Mouse (Mus musculus) heart, embryonic 11.5 days (tissue): ENCODE measurements around the gene Fbrsl1. TPM values are rescaled to one million over a fixed set of nuclear protein-coding genes. Genes with fewer than 3 reads are reported as not detected.

ENCODE experiments used
- ATAC-seq: fragments of 200-750 bp; cut with Nextera tagmentation; replicated peaks from 2 replicates; pipeline ENCODE4 v1.8.0; 2017; ENCODE audit warnings: moderate library complexity; ENCODE audit not compliant: insufficient number of reproducible peaks, low FRiP score, low TSS enrichment
- H3K27ac ChIP-seq: fragments of 300-500 bp; sonication (generic); 2 replicates; pipeline ENCODE4 v1.5.1; 2014; ENCODE audit warnings: mild to moderate bottlenecking, low read depth, low read length
- H3K27me3 ChIP-seq: fragments of 300-500 bp; sonication (generic); 2 replicates; pipeline ENCODE4 v1.6.1; 2014; ENCODE audit warnings: mild to moderate bottlenecking, low read length, mixed read lengths; ENCODE audit not compliant: control insufficient read depth, insufficient read depth
- H3K36me3 ChIP-seq: fragments of 300-500 bp; sonication (generic); 2 replicates; pipeline ENCODE4 v1.6.1; 2014; ENCODE audit warnings: mild to moderate bottlenecking, low read length, moderate library complexity, mixed read lengths; ENCODE audit not compliant: control insufficient read depth, insufficient read depth
- H3K4me1 ChIP-seq: fragments of 300-500 bp; sonication (generic); 2 replicates; pipeline ENCODE4 v1.6.1; 2014; ENCODE audit warnings: low read length; ENCODE audit not compliant: control insufficient read depth, insufficient read depth
- H3K4me2 ChIP-seq: fragments of 300-500 bp; sonication (generic); 2 replicates; pipeline ENCODE4 v1.6.1; 2014; ENCODE audit warnings: mild to moderate bottlenecking, moderate library complexity
- H3K4me3 ChIP-seq: fragments of 300-500 bp; sonication (generic); 2 replicates; pipeline ENCODE4 v1.5.1; 2014; ENCODE audit warnings: low read depth, low read length
- H3K9ac ChIP-seq: fragments of 300-500 bp; sonication (generic); 2 replicates; pipeline ENCODE4 v1.6.1; 2014; ENCODE audit warnings: mild to moderate bottlenecking, low read depth, low read length, moderate library complexity
- H3K9me3 ChIP-seq: fragments of 300-500 bp; sonication (generic); replicated peaks from 2 replicates; pipeline ENCODE4 v1.6.1; 2016; ENCODE audit warnings: low read length; ENCODE audit not compliant: control insufficient read depth
- WGBS: fragments of 180-500 bp; shearing (Covaris S2); extraction: QIAGEN DNeasy Blood & Tissue Kit; methylation state at CpG from one replicate; pipeline ENCODE4 v1.1.7; 2014; ENCODE audit not compliant: insufficient replicate concordance; 5-methylcytosine and 5-hydroxymethylcytosine counted together
- polyA plus RNA-seq: library from polyadenylated mRNA; unstranded; fragments of >200 nt; fragmentation: Nextera tagmentation; extraction: Ambion mirVana; gene quantifications from 2 replicates; pipeline ENCODE4 v1.2.1, GENCODE M21; 2014

Fbrsl1 gene
- polyA plus RNA-seq, 1 experiment from 2014 or later, result 8.1 TPM

GRCm38 (mm10) chr5:110379823-110380222 is 68.5 kb downstream of the Fbrsl1 start:
- Histone ChIP-seq H3K36me3 (peaks cover 10% of the 10 kb centered on the region), H3K9ac (no peak overlapping the region), H3K9me3 (no peaks in the 10 kb centered on the region), H3K4me2 (no peak overlapping the region), H3K4me3 (no peak overlapping the region), H3K4me1 (no peaks in the 10 kb centered on the region), H3K27ac (no peak overlapping the region), H3K27me3 (0 out of 2 replicates have a peak, but pooled peaks cover 4% of the 10 kb centered on the region)
- no peak for ATAC-seq
- WGBS, result 83% methylated on average over 4 of the region's 4 CpGs

- ATAC-seq, result no peak
- Histone ChIP-seq H3K36me3 (peaks cover 14% of the 10 kb centered on the region), H3K4me3 (no peak overlapping the region), H3K4me1 (no peaks in the 10 kb centered on the region), H3K9me3 (no peaks in the 10 kb centered on the region), H3K27me3 (no peaks in the 10 kb centered on the region), H3K9ac (no peak overlapping the region), H3K27ac (no peak overlapping the region), H3K4me2 (no peak overlapping the region)
- 85% methylated on average over 15 of the region's 15 CpGs for WGBS
Measured at GRCm38 (mm10) chr5:110379086-110379485, 69.2 kb downstream of the Fbrsl1 start.

- 29% methylated on average over 20 of the region's 20 CpGs for WGBS
- no peaks in the 10 kb centered on the region for H3K9me3 ChIP-seq
- H3K4me3 ChIP-seq, result no peak overlapping the region
- H3K9ac ChIP-seq, result peak overlapping the region; percentile 34; the same call in 1 of the 2 replicates
- no peaks in the 10 kb centered on the region for H3K27me3 ChIP-seq
- H3K4me1 ChIP-seq, result no peaks in the 10 kb centered on the region
- H3K36me3 ChIP-seq, result peaks cover 16% of the 10 kb centered on the region
- H3K27ac ChIP-seq, result no peak overlapping the region
- ATAC-seq, result peak; percentile 37; the same call in 1 of the 2 replicates
- peak overlapping the region; percentile 31; the same call in 1 of the 2 replicates for H3K4me2 ChIP-seq
Measured at GRCm38 (mm10) chr5:110378181-110378583, 70.1 kb downstream of the Fbrsl1 start.

GRCm38 (mm10) chr5:110376802-110377433 is 71.4 kb downstream of the Fbrsl1 start:
- H3K4me1 ChIP-seq, result no peaks in the 10 kb centered on the region
- peak; percentile 23; the same call in 1 of the 2 replicates for ATAC-seq
- no peak overlapping the region for H3K4me3 ChIP-seq
- no peaks in the 10 kb centered on the region for H3K9me3 ChIP-seq
- H3K27ac ChIP-seq, result no peak overlapping the region
- no peaks in the 10 kb centered on the region for H3K27me3 ChIP-seq
- H3K4me2 ChIP-seq, result no peak overlapping the region
- WGBS, result 51% methylated on average over 8 of the region's 8 CpGs
- H3K36me3 ChIP-seq, result peaks cover 16% of the 10 kb centered on the region
- H3K9ac ChIP-seq, result no peak overlapping the region

- H3K36me3 ChIP-seq, result peaks cover 10% of the 10 kb centered on the region; the same call in 1 of the 2 replicates
- H3K27ac ChIP-seq, result no peak overlapping the region
- H3K27me3 ChIP-seq, result no peaks in the 10 kb centered on the region
- peak overlapping the region; percentile 60 for H3K4me3 ChIP-seq
- H3K4me1 ChIP-seq, result peaks cover 5% of the 10 kb centered on the region
- WGBS, result 35% methylated on average over 11 of the region's 11 CpGs
- peak overlapping the region; percentile 72 for H3K9ac ChIP-seq
- peak overlapping the region; percentile 93 for H3K4me2 ChIP-seq
- H3K9me3 ChIP-seq, result no peaks in the 10 kb centered on the region
- no peak; the same call in 1 of the 2 replicates for ATAC-seq
Measured at GRCm38 (mm10) chr5:110363822-110364545, 84.3 kb downstream of the Fbrsl1 start.

DNA sequence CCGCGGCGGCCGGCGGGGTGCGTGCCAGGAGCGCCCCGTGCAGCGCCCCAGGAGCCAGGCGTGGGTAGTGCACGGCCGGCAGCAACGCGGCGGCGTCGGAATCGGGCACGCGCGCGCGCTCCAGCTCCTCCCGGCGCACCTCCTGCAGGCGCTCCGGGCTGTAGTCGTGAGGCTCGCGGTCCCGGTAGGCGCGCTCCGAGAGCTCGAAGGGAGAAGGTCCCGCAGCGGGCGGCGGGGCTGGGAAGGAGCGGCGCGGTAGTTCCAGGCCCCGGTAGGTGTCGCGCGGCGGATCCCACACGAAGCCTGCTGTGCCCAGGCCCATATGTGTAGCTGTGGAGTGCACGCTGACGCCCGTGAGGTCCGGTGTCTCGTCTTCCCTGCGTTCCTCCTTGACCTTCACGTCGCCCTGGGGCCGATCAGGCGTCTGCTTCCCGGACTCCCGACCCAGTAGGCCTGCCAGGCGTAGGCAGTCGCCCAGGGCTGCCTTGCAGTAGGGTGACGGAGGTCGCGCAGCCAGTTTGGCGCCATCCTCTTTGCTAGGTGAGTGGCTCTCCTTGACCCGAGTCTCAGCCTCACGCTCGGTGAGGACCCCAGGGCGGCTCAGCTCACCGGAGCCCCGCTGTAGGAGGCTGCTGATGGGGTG is 85.0 kb downstream of the Fbrsl1 start:
- Histone ChIP-seq H3K4me1 (peaks cover 5% of the 10 kb centered on the region), H3K27me3 (no peaks in the 10 kb centered on the region), H3K36me3 (peaks cover 7% of the 10 kb centered on the region; the same call in 1 of the 2 replicates), H3K27ac (no peak overlapping the region), H3K4me2 (peak overlapping the region; percentile 93), H3K9ac (peak overlapping the region; percentile 72), H3K9me3 (no peaks in the 10 kb centered on the region), H3K4me3 (peak overlapping the region; percentile 60)
- 1% methylated on average over 72 of the region's 72 CpGs for WGBS
- ATAC-seq, result peak; percentile 62

- H3K27me3 ChIP-seq, result no peaks in the 10 kb centered on the region
- H3K27ac ChIP-seq, result no peak overlapping the region
- H3K9ac ChIP-seq, result peak overlapping the region; percentile 72
- peaks cover 6% of the 10 kb centered on the region; the same call in 1 of the 2 replicates for H3K36me3 ChIP-seq
- H3K4me3 ChIP-seq, result peak overlapping the region; percentile 60
- peak overlapping the region; percentile 93 for H3K4me2 ChIP-seq
- ATAC-seq, result peak; percentile 16; the same call in 1 of the 2 replicates
- H3K4me1 ChIP-seq, result peaks cover 5% of the 10 kb centered on the region
- WGBS, result under 1% methylated on average over 28 of the region's 28 CpGs
- H3K9me3 ChIP-seq, result no peaks in the 10 kb centered on the region
Measured at GRCm38 (mm10) chr5:110362813-110363178, 85.5 kb downstream of the Fbrsl1 start.

GRCm38 (mm10) chr5:110361465-110361864 is 86.8 kb downstream of the Fbrsl1 start:
- H3K27ac ChIP-seq, result no peak overlapping the region
- H3K27me3 ChIP-seq, result no peaks in the 10 kb centered on the region
- H3K36me3 ChIP-seq, result no peaks in the 10 kb centered on the region; the same call in 1 of the 2 replicates
- peaks cover 5% of the 10 kb centered on the region for H3K4me1 ChIP-seq
- H3K9ac ChIP-seq, result no peak overlapping the region
- H3K4me3 ChIP-seq, result no peak overlapping the region
- no peak overlapping the region for H3K4me2 ChIP-seq
- no peak for ATAC-seq
- 70% methylated on average over 6 of the region's 6 CpGs for WGBS
- H3K9me3 ChIP-seq, result no peaks in the 10 kb centered on the region
